Mouse (Mus musculus): ENCODE results near the gene Adcy7. TPM values are rescaled to one million over a fixed set of nuclear protein-coding genes. Genes with fewer than 3 reads are reported as not detected.
A peak's percentile ranks its signal among the peaks of the same experiment; 100 is the strongest.

Adcy7 gene
- polyA plus RNA-seq, 1 experiment from 2014 or later = 7.4 TPM

DNA sequence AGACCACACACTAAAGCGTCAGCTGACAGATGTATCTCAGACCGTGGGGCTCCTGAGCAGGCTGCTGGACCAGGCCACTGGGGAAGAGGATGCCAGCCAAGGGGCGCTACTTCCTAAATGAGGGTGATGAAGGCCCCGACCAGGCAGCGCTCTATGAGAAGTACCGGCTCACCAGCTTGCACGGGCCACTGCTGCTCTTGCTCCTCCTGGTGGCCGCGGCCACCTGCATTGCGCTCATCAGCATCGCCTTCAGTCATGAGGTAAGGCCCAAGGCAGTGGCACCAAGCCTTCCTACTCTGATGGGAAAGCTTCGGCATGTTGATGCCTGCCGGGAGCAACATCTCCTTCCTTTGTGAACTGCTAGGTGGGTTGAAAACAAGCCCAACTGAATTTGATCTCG, 34.3 kb downstream of the Adcy7 start:
- Histone ChIP-seq H3K4me3 (replicated peaks) (no peak overlapping the region), H3K4me2 (no peak overlapping the region), H3K27ac (no peak overlapping the region), H3K9ac (no peak overlapping the region), H3K9me3 (no peaks in the 10 kb centered on the region), H3K4me1 (peaks cover 2% of the 10 kb centered on the region; the same call in 1 of the 2 replicates), H3K27me3 (replicated peaks) (no peaks in the 10 kb centered on the region), H3K36me3 (no peaks in the 10 kb centered on the region)
- 68% methylated on average over 14 of the region's 14 CpGs for WGBS
- no peak for ATAC-seq (ENCODE audit: insufficient read depth, low FRiP score, low read depth)

DNA sequence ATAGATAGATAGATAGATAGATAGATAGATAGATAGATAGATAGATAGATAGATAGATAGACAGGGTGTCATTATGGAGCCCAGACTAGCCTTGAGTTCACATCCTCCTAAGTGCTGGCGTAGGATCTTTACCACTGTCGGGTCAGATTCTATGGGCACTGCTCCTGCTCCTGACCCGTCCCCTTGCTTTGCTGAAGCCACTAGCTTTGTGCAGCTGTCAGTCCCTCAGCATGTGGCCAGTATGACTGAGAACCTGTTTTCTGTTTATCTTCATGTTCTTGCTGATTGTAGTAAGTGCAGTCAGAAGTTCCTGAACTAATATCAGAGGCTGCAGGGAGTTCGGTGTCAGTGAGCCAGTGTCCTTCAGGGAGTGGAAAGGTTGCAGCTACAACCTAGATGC, 35.5 kb downstream of the Adcy7 start:
- no peaks in the 10 kb centered on the region for H3K9me3 ChIP-seq
- no peaks in the 10 kb centered on the region for H3K36me3 ChIP-seq
- no peak overlapping the region for H3K4me2 ChIP-seq
- no peaks in the 10 kb centered on the region for H3K27me3 ChIP-seq (replicated peaks)
- no peak overlapping the region for H3K4me3 ChIP-seq (replicated peaks)
- no peak overlapping the region for H3K27ac ChIP-seq
- H3K9ac ChIP-seq = no peak overlapping the region
- WGBS = 88% methylated on average over 4 of the region's 4 CpGs
- no peak for ATAC-seq (ENCODE audit: insufficient read depth, low FRiP score, low read depth)
- H3K4me1 ChIP-seq = no peaks in the 10 kb centered on the region

DNA sequence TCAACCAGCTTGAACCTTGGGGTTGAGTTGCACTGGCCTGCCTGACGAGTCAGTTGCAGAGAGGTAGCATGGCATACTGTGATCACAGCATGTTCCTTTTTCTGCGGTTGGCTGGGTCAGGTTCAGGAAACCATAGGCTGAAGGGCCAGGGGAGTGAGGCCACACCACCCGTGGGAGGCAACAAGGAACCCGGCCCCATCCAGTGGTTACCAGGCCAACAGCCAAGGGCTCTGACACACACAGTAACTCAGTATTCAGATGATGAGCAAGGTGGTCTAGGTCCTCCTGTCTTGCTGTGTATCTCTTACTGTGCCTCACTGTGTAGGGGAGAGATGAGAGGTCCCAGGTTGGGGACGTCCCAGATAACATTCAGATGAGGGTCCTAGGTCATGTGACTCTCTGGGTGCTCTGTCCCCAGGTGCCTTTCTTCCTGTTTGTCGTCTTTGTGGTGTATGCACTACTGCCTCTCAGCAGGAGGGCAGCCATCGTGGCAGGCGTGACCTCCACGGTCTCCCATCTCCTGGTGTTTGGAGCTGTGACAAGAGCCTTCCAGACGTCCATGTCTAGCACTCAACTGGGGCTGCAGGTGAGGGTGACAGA, 37.2 kb downstream of the Adcy7 start:
- Histone ChIP-seq H3K4me1 (no peaks in the 10 kb centered on the region), H3K4me2 (no peak overlapping the region), H3K36me3 (no peaks in the 10 kb centered on the region), H3K9ac (no peak overlapping the region), H3K27me3 (replicated peaks) (no peaks in the 10 kb centered on the region), H3K27ac (no peak overlapping the region), H3K4me3 (replicated peaks) (no peak overlapping the region), H3K9me3 (no peaks in the 10 kb centered on the region)
- WGBS = 71% methylated on average over 10 of the region's 10 CpGs
- ATAC-seq (ENCODE audit: insufficient read depth, low FRiP score, low read depth) = no peak

DNA sequence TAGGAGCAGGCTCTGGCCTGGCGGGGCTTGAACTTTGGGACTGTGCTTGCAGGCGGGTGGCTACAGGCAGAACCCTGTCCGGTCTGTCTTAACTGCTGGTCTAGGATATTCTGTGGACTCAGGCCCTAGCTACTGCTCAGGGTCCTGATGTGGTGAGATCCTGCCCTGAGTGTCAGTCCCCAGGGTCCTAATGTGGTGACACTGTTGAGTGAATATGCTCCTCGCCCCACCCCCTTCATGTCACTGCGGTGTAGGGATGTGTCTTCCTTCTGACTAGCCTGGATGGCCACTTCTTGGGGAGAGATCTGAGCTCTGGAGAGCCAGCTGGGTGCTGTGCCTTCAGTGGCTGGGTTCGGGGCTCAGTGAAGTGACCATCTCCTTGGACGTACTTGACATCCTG, 37.7 kb downstream of the Adcy7 start:
- no peak for ATAC-seq (ENCODE audit: insufficient read depth, low FRiP score, low read depth)
- H3K4me3 ChIP-seq (replicated peaks) = no peak overlapping the region
- H3K36me3 ChIP-seq = no peaks in the 10 kb centered on the region
- H3K27me3 ChIP-seq (replicated peaks) = no peaks in the 10 kb centered on the region
- WGBS = 92% methylated on average over 7 of the region's 7 CpGs
- H3K4me2 ChIP-seq = no peak overlapping the region
- H3K9ac ChIP-seq = no peak overlapping the region
- H3K9me3 ChIP-seq = no peaks in the 10 kb centered on the region
- H3K4me1 ChIP-seq = no peaks in the 10 kb centered on the region
- H3K27ac ChIP-seq = no peak overlapping the region

DNA sequence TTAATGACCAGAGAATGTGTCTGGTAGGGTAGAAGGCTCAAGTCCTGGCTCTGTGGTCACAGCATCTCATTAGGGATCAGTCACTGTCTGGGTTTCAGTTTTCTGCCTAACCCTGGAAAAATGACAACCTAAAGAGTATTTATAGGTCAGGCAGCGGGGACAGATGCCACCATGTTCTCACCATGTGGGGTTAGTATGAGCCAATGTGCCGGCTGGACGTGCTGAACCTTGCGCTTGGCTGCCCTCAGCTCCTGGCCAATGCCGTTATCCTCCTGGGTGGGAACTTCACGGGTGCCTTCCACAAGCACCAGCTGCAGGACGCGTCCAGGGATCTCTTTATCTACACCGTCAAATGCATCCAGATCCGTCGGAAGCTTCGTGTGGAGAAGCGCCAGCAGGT, 38.1 kb downstream of the Adcy7 start:
- no peak for ATAC-seq (ENCODE audit: insufficient read depth, low FRiP score, low read depth)
- H3K9ac ChIP-seq = no peak overlapping the region
- H3K4me1 ChIP-seq = no peaks in the 10 kb centered on the region
- H3K9me3 ChIP-seq = no peaks in the 10 kb centered on the region
- no peaks in the 10 kb centered on the region for H3K27me3 ChIP-seq (replicated peaks)
- no peak overlapping the region for H3K27ac ChIP-seq
- H3K4me3 ChIP-seq (replicated peaks) = no peak overlapping the region
- H3K36me3 ChIP-seq = no peaks in the 10 kb centered on the region
- WGBS = 88% methylated on average over 13 of the region's 13 CpGs
- no peak overlapping the region for H3K4me2 ChIP-seq

DNA sequence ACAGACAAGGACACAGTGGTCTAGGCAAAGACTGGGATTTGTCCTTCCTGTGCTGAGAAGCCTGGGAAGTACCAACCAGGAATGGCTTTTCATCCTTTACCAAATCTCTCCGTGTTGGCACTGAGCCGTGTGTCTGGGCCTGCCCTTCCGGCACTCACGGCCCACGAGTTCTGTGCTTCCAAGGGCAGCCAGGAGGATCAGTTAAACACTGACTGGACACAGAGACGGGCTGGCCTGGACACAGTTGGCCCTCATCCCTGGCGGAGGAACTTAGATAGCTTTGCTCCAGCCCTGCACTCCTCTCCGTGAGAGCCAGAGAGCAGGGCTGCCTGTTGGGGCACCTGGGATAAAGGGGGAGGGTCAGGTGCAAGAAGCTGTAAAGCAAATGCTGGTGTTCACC, 40.8 kb downstream of the Adcy7 start:
- Histone ChIP-seq H3K27ac (no peak overlapping the region), H3K36me3 (no peaks in the 10 kb centered on the region), H3K4me3 (replicated peaks) (no peak overlapping the region), H3K27me3 (replicated peaks) (no peaks in the 10 kb centered on the region), H3K9ac (no peak overlapping the region), H3K4me2 (no peak overlapping the region), H3K4me1 (peaks cover 20% of the 10 kb centered on the region), H3K9me3 (no peaks in the 10 kb centered on the region)
- 72% methylated on average over 8 of the region's 8 CpGs for WGBS
- ATAC-seq (ENCODE audit: insufficient read depth, low FRiP score, low read depth) = no peak

DNA sequence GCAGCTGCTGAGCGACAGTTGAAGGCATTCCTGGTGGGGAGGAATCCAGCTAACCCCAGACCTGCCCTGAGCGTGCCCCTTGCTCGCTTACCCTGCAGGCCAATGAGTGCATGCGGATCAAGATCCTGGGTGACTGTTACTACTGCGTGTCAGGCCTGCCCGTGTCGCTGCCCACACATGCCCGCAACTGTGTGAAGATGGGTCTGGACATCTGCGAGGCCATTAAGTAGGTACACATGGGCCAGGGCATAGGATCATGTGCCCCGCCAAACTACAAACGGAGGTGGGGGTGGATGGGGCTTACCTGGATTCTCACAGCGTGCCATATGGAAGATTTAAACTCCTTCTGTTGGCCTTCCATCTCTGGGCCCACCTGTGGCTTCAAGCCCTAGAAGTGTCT, 41.8 kb downstream of the Adcy7 start:
- Histone ChIP-seq H3K27ac (no peak overlapping the region), H3K27me3 (replicated peaks) (no peaks in the 10 kb centered on the region), H3K9me3 (no peaks in the 10 kb centered on the region), H3K4me2 (no peak overlapping the region), H3K36me3 (no peaks in the 10 kb centered on the region), H3K4me3 (replicated peaks) (no peak overlapping the region), H3K9ac (no peak overlapping the region), H3K4me1 (peaks cover 20% of the 10 kb centered on the region)
- ATAC-seq (ENCODE audit: insufficient read depth, low FRiP score, low read depth) = no peak
- WGBS = 91% methylated on average over 12 of the region's 12 CpGs

DNA sequence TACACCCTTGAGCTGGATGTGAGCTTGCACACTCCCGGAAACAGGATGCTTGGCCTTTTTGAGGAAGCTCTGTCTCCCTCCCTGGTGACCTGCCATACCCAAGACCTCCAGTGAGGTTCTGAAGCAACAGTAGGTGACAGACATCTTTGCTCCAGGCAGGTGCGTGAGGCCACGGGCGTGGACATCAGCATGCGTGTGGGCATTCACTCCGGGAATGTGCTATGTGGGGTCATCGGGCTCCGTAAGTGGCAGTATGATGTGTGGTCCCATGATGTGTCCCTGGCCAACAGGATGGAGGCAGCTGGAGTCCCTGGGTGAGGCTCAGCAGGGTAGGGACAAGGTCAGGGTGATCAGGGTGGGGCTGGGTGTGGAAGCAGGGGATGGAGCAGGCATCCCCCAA, 43.1 kb downstream of the Adcy7 start:
- Histone ChIP-seq H3K27ac (no peak overlapping the region), H3K36me3 (no peaks in the 10 kb centered on the region), H3K4me2 (no peak overlapping the region), H3K4me3 (replicated peaks) (no peak overlapping the region), H3K9ac (no peak overlapping the region), H3K4me1 (peaks cover 20% of the 10 kb centered on the region), H3K27me3 (replicated peaks) (no peaks in the 10 kb centered on the region), H3K9me3 (no peaks in the 10 kb centered on the region)
- 91% methylated on average over 8 of the region's 8 CpGs for WGBS
- ATAC-seq (ENCODE audit: insufficient read depth, low FRiP score, low read depth) = no peak

DNA sequence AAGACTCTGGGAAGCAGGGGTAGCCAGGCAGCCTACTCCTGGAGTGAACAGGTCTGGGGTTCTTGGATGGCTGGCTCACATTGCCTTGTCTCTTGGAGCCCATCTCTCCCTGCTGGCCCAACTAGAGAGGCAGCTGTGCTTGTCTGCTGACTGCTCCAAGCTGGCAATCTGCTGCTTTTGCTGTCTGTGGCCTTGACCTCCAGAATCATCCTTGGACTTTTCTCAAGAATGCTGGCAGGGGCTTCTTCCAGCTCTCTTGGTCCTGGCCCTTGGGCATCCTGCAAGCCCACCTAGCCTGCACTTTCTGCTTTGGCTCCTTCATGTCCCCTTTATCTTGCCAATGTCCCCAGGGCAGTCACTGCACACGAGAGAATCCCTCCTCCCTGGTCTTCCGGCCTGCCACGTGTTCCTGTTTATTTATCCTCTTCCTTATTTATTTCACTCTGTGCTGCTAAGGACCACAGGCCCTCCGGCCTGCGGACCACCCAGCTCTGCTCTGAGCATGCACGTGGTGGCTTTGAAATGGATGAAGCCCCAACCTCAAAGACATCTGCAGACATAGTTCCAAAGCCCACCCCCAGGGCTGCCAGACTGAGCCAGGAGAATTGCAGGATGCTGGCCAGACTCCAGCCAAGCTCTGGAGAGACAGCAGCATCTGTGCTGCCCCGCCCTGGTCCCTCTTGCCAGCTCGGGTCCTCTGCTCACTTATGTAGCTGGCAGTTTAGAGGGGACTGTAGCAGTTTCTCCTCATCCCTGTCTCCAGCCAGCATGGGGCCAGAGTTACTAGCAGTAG, 44.1 kb downstream of the Adcy7 start:
- peak; percentile 21; the same call in 1 of the 2 replicates for ATAC-seq (ENCODE audit: insufficient read depth, low FRiP score, low read depth)
- no peak overlapping the region for H3K4me2 ChIP-seq
- no peak overlapping the region for H3K9ac ChIP-seq
- H3K27ac ChIP-seq = peak overlapping the region; percentile 19; the same call in 1 of the 2 replicates
- WGBS = 36% methylated on average over 8 of the region's 8 CpGs
- H3K27me3 ChIP-seq (replicated peaks) = no peaks in the 10 kb centered on the region
- H3K36me3 ChIP-seq = no peaks in the 10 kb centered on the region
- peaks cover 20% of the 10 kb centered on the region for H3K4me1 ChIP-seq
- H3K9me3 ChIP-seq = no peaks in the 10 kb centered on the region
- H3K4me3 ChIP-seq (replicated peaks) = no peak overlapping the region

DNA sequence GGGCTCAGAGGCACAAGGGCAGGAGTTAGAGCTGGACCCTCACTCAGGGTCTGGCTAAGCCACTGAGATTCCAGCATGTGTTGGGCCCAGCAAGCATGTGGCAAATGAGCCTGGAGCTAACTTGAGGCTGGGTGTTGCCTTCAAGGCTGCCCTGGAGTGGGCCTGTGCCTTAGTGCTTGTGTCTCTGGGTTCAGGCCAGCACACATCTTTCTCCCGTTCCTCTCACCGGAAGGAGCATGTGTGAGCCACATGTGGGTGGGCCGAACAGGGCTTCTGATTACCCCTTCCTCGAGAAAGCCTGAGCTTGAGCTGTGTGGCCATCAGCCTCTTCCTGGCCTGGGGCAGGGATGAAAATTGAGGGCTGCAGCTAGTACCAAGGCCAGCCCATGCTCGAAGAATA, 45.1 kb downstream of the Adcy7 start:
- H3K4me2 ChIP-seq = no peak overlapping the region
- H3K4me3 ChIP-seq (replicated peaks) = no peak overlapping the region
- no peak for ATAC-seq (ENCODE audit: insufficient read depth, low FRiP score, low read depth)
- peaks cover 20% of the 10 kb centered on the region for H3K4me1 ChIP-seq
- H3K36me3 ChIP-seq = no peaks in the 10 kb centered on the region
- H3K27me3 ChIP-seq (replicated peaks) = no peaks in the 10 kb centered on the region
- no peaks in the 10 kb centered on the region for H3K9me3 ChIP-seq
- H3K9ac ChIP-seq = no peak overlapping the region
- H3K27ac ChIP-seq = 0 out of 2 replicates have a peak overlapping the region, but pooled peaks have one; percentile 19
- WGBS = 55% methylated on average over 5 of the region's 5 CpGs

DNA sequence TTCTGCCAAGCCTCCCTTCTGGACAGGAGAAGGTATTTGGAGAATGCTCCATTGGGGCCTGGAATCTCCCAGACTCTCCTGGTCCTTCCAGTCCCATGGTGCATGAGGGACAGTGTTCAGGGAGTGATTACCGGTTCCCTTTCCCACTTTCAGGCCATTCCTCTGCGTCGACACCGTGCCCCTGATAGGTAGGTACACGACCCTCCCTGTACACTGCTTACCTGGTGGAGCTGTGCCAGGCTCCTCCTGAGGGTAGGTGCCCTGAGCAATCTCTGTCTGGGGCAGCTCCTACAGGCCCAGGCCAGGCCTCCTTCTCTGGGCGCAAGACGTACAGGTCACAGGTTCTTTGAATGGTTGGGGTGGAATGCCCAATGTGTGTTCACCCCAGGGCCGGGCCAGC, 45.9 kb downstream of the Adcy7 start:
- H3K27ac ChIP-seq = no peak overlapping the region
- no peak overlapping the region for H3K4me2 ChIP-seq
- H3K4me3 ChIP-seq (replicated peaks) = no peak overlapping the region
- no peaks in the 10 kb centered on the region for H3K36me3 ChIP-seq
- H3K27me3 ChIP-seq (replicated peaks) = no peaks in the 10 kb centered on the region
- no peak overlapping the region for H3K9ac ChIP-seq
- no peak for ATAC-seq (ENCODE audit: insufficient read depth, low FRiP score, low read depth)
- 91% methylated on average over 8 of the region's 8 CpGs for WGBS
- H3K9me3 ChIP-seq = no peaks in the 10 kb centered on the region
- H3K4me1 ChIP-seq = peaks cover 20% of the 10 kb centered on the region

DNA sequence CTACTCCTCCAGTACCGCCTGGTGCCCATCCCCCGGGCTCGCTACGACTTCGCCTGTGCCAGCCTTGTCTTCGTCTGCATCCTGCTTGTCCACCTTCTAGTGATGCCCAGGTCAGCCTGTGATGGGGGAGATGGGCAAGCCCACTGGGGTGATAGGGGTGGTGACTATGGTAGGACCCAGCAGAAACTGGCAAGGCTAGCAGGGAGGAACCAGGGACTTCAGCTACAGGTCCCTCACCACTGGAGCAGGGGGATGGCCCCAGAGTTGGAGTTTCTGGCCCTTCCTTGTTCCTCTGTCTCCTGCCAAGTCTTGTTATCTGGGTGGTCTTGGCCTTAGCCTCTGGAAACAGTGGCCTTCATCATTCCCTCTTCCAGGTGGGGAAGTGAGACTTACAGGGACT, 47.9 kb downstream of the Adcy7 start:
- ATAC-seq (ENCODE audit: insufficient read depth, low FRiP score, low read depth) = no peak
- Histone ChIP-seq H3K4me1 (peaks cover 20% of the 10 kb centered on the region), H3K36me3 (no peaks in the 10 kb centered on the region), H3K27ac (no peak overlapping the region), H3K4me3 (replicated peaks) (no peak overlapping the region), H3K4me2 (no peak overlapping the region), H3K9me3 (no peaks in the 10 kb centered on the region), H3K27me3 (replicated peaks) (no peaks in the 10 kb centered on the region), H3K9ac (no peak overlapping the region)
- WGBS = 88% methylated on average over 6 of the region's 6 CpGs

Measured in stomach, embryonic 15.5 days (tissue).